Mouse (Mus musculus): ENCODE measurements around the gene D430019H16Rik. TPM values are rescaled to one million over a fixed set of nuclear protein-coding genes. Genes with fewer than 3 reads are reported as not detected.

Gene D430019H16Rik
- total and polyA plus RNA-seq, 3 experiments = not detected

DNA sequence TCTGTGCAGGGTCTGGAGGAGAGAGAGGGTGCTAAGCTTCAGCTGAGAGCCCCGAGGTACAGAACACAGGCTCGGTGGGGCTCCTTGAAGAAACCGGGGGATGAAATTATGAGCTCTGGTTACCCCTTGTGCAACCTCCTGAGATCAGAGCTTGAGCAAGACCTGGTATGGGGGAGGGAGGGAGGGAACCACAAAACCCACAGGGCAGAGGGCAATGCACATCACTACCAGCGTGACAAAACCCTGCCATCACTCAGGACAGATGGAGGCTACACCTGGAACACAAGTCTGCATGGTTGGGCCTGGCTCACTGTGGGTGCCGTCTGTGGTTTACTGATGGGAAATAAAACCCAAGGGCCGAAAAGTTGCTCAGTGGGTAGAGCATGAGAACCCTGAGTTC is 37.1 kb downstream of the D430019H16Rik start:
- H3K4me3 ChIP-seq (ENCODE audit: control insufficient read depth in 1 of 2, insufficient read depth in 1 of 2, low read depth in 2 of 2, low read length in 2 of 2) = no peak overlapping the region
- DNase-seq (ENCODE audit: low read depth, low spot score) = no peak
- H3K79me2 ChIP-seq (ENCODE audit: control insufficient read depth, insufficient read depth, low read length, poor library complexity) = no peaks in the 10 kb centered on the region
- no peak overlapping the region for H3K9ac ChIP-seq (ENCODE audit: control insufficient read depth, low read depth, low read length, poor library complexity, severe bottlenecking)
- no peaks in the 10 kb centered on the region for H3K9me3 ChIP-seq (replicated peaks; ENCODE audit: insufficient read depth, low read length)
- H3K27ac ChIP-seq (ENCODE audit: control insufficient read depth, low read depth, low read length) = no peak overlapping the region
- no peaks in the 10 kb centered on the region for H3K4me1 ChIP-seq (ENCODE audit: control insufficient read depth in 1 of 2, insufficient read depth in 2 of 2, low read length in 2 of 2)
- H3K27me3 ChIP-seq (ENCODE audit: control insufficient read depth in 1 of 2, insufficient read depth in 2 of 2, low read length in 2 of 2) = no peaks in the 10 kb centered on the region
- TF ChIP-seq ZKSCAN1 (IDR thresholded peaks at IDR 0.05; ENCODE audit: low read depth, low read length) (no peak), BHLHE40 (IDR thresholded peaks at IDR 0.05; ENCODE audit: borderline replicate concordance, low read depth, low read length) (no peak), MAZ (IDR thresholded peaks at IDR 0.05; ENCODE audit: low read depth, low read length) (no peak), TCF12 (IDR thresholded peaks at IDR 0.05; ENCODE audit: low read depth, low read length) (no peak), MAX (IDR thresholded peaks at IDR 0.05; ENCODE audit: low read length) (no peak), POLR2A (IDR thresholded peaks at IDR 0.05; ENCODE audit: control insufficient read depth in 1 of 2, insufficient read depth in 1 of 2, low read depth in 1 of 2, low read length in 2 of 2, poor library complexity in 1 of 2) (no peak), CHD1 (IDR thresholded peaks at IDR 0.05; ENCODE audit: low read depth, low read length) (no peak), MXI1 (IDR thresholded peaks at IDR 0.05; ENCODE audit: low read depth, low read length) (no peak), POLR2AphosphoS5 (IDR thresholded peaks at IDR 0.05; ENCODE audit: borderline replicate concordance, low read depth, low read length) (no peak), MYC (IDR thresholded peaks at IDR 0.05; ENCODE audit: low read depth, low read length) (no peak), MYB (IDR thresholded peaks at IDR 0.05; ENCODE audit: low read depth, low read length) (no peak), ZMIZ1 (IDR thresholded peaks at IDR 0.05; ENCODE audit: low read depth, low read length) (no peak), CTCF (IDR thresholded peaks at IDR 0.05 in 2 of 3, conservative IDR thresholded peaks at IDR 0.05 in 1 of 3; ENCODE audit: control insufficient read depth in 1 of 3, insufficient read depth in 1 of 3, low read depth in 2 of 3, low read length in 3 of 3, poor library complexity in 1 of 3, severe bottlenecking in 1 of 3) (no peak), RAD21 (IDR thresholded peaks at IDR 0.05; ENCODE audit: low read depth, low read length) (no peak), USF2 (IDR thresholded peaks at IDR 0.05; ENCODE audit: borderline replicate concordance in 1 of 2, insufficient read depth in 1 of 2, low read depth in 1 of 2, low read length in 2 of 2) (no peak), CHD2 (IDR thresholded peaks at IDR 0.05; ENCODE audit: low read length) (no peak), ZC3H11A (IDR thresholded peaks at IDR 0.05; ENCODE audit: low read depth, low read length) (no peak)
- H3K36me3 ChIP-seq (ENCODE audit: control insufficient read depth in 1 of 2, insufficient read depth in 2 of 2, low read length in 2 of 2) = no peaks in the 10 kb centered on the region

DNA sequence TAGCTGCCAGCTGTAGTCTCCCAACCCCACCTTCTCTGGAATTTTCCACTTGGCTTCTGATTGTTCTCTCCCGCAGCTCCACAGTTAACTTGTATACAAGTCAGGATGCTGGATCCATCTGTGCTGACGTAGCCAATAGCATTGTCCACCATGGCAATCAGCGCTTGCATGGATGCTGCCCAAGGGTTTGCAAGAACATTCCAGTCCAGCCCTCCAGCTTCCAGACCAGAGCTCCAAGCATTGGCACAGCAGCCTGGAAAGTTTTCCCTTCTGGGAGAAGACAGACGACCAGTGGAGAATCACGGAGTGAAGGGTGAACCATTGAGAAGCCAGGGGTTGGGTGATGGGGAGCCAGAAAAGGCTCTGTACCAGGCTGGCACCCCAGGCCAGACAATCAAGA is 41.1 kb downstream of the D430019H16Rik start:
- no peak for DNase-seq (ENCODE audit: low read depth, low spot score)
- H3K4me1 ChIP-seq (ENCODE audit: control insufficient read depth in 1 of 2, insufficient read depth in 2 of 2, low read length in 2 of 2) = no peaks in the 10 kb centered on the region
- no peak overlapping the region for H3K4me3 ChIP-seq (ENCODE audit: control insufficient read depth in 1 of 2, insufficient read depth in 1 of 2, low read depth in 2 of 2, low read length in 2 of 2)
- no peaks in the 10 kb centered on the region for H3K27me3 ChIP-seq (ENCODE audit: control insufficient read depth in 1 of 2, insufficient read depth in 2 of 2, low read length in 2 of 2)
- no peaks in the 10 kb centered on the region for H3K9me3 ChIP-seq (replicated peaks; ENCODE audit: insufficient read depth, low read length)
- no peak for TF ChIP-seq MXI1 (IDR thresholded peaks at IDR 0.05; ENCODE audit: low read depth, low read length)
- no peak for TF ChIP-seq ELF1 (IDR thresholded peaks at IDR 0.05; ENCODE audit: low read depth, low read length)
- no peak for TF ChIP-seq E2F4 (IDR thresholded peaks at IDR 0.05; ENCODE audit: borderline replicate concordance, low read depth, low read length)
- no peak for TF ChIP-seq RAD21 (IDR thresholded peaks at IDR 0.05; ENCODE audit: low read depth, low read length)
- no peak for TF ChIP-seq ZMIZ1 (IDR thresholded peaks at IDR 0.05; ENCODE audit: low read depth, low read length)
- TF ChIP-seq TBP (IDR thresholded peaks at IDR 0.05; ENCODE audit: low read depth, low read length) = no peak
- TF ChIP-seq BHLHE40 (IDR thresholded peaks at IDR 0.05; ENCODE audit: borderline replicate concordance, low read depth, low read length) = no peak
- no peak for TF ChIP-seq MAX (IDR thresholded peaks at IDR 0.05; ENCODE audit: low read length)
- TF ChIP-seq USF2 (IDR thresholded peaks at IDR 0.05; ENCODE audit: borderline replicate concordance in 1 of 2, insufficient read depth in 1 of 2, low read depth in 1 of 2, low read length in 2 of 2) = no peak
- no peak for TF ChIP-seq POLR2AphosphoS5 (IDR thresholded peaks at IDR 0.05; ENCODE audit: borderline replicate concordance, low read depth, low read length)
- no peaks in the 10 kb centered on the region for H3K36me3 ChIP-seq (ENCODE audit: control insufficient read depth in 1 of 2, insufficient read depth in 2 of 2, low read length in 2 of 2)
- no peak overlapping the region for H3K9ac ChIP-seq (ENCODE audit: control insufficient read depth, low read depth, low read length, poor library complexity, severe bottlenecking)
- H3K79me2 ChIP-seq (ENCODE audit: control insufficient read depth, insufficient read depth, low read length, poor library complexity) = no peaks in the 10 kb centered on the region
- no peak overlapping the region for H3K27ac ChIP-seq (ENCODE audit: control insufficient read depth, low read depth, low read length)

Data from MEL (cell line).